ENCODE assay signal across 18 mouse cellular contexts in genomic region chr7:125860421-125860820, GRCm38 (mm10).
DNase-seq lines count a peak whose midpoint lies in the region; ATAC-seq lines count a peak whose summit lies in the region.
"Had no signal": no experiment of that assay in that cellular context is flagged by ENCODE, and none has a peak within 500 bp of the region (broad histone marks: within the 10 kb centered on the region; RNA-seq: fewer than 3 reads in every experiment).

No protein-coding gene starts in this region.

- intact Hi-C loops in heart, postnatal 36 days (cut with DNase I), result no loop called here

- peaks cover 65% of the 10 kb centered on the region for H3K4me1 ChIP-seq in heart, embryonic 10.5 days
- H3K4me1 ChIP-seq in heart, embryonic 14.5 days (ENCODE audit: control insufficient read depth in 2 of 2, insufficient read depth in 2 of 2, low read length in 2 of 2), result peaks cover 23 to 28% of the 10 kb centered on the region in 2 experiments
- H3K4me1 ChIP-seq in midbrain, embryonic 11.5 days (ENCODE audit: control insufficient read depth, insufficient read depth, low read length), result peaks cover 3% of the 10 kb centered on the region; the same call in 1 of the 2 replicates
- H3K4me1 ChIP-seq in midbrain, embryonic 16.5 days (ENCODE audit: control insufficient read depth, insufficient read depth, low read length), result no peaks in the 10 kb centered on the region
- H3K4me1 ChIP-seq: embryonic facial prominence, embryonic 13.5 days; forebrain, embryonic 12.5 days had no signal

- no peak overlapping the region for H3K9ac ChIP-seq in heart, embryonic 14.5 days (ENCODE audit: low read length)
- H3K9ac ChIP-seq in midbrain, embryonic 11.5 days (ENCODE audit: low read length), result no peak overlapping the region
- H3K9ac ChIP-seq in midbrain, embryonic 16.5 days (ENCODE audit: low read depth, low read length), result no peak overlapping the region
- H3K9ac ChIP-seq: embryonic facial prominence, embryonic 13.5 days; forebrain, embryonic 12.5 days; hindbrain, embryonic 12.5 days had no signal

- no peak overlapping the region for H3K4me2 ChIP-seq in heart, embryonic 14.5 days (ENCODE audit: low read length)
- no peak overlapping the region for H3K4me2 ChIP-seq in midbrain, embryonic 11.5 days
- no peak overlapping the region for H3K4me2 ChIP-seq in midbrain, embryonic 16.5 days (ENCODE audit: low read length)
- H3K4me2 ChIP-seq: embryonic facial prominence, embryonic 13.5 days; forebrain, embryonic 12.5 days; hindbrain, embryonic 12.5 days had no signal

- no peak overlapping the region for H3K4me3 ChIP-seq in heart, embryonic 10.5 days
- no peak overlapping the region for H3K4me3 ChIP-seq in heart, embryonic 14.5 days (ENCODE audit: control insufficient read depth in 1 of 2, insufficient read depth in 1 of 2, low read depth in 1 of 2, low read length in 2 of 2)
- H3K4me3 ChIP-seq in midbrain, embryonic 11.5 days (ENCODE audit: low read depth, low read length), result no peak overlapping the region
- H3K4me3 ChIP-seq in midbrain, embryonic 16.5 days (ENCODE audit: low read depth, low read length), result no peak overlapping the region
- H3K4me3 ChIP-seq: embryonic facial prominence, embryonic 13.5 days; forebrain, embryonic 12.5 days; hindbrain, embryonic 12.5 days had no signal

- H3K27me3 ChIP-seq in heart, embryonic 10.5 days (ENCODE audit: insufficient read depth, poor library complexity, severe bottlenecking), result no peaks in the 10 kb centered on the region
- H3K27me3 ChIP-seq in heart, embryonic 14.5 days (ENCODE audit: control insufficient read depth, insufficient read depth, low read length), result no peaks in the 10 kb centered on the region
- no peaks in the 10 kb centered on the region for H3K27me3 ChIP-seq in midbrain, embryonic 11.5 days (ENCODE audit: control insufficient read depth, insufficient read depth, low read length)
- no peaks in the 10 kb centered on the region for H3K27me3 ChIP-seq in midbrain, embryonic 16.5 days (ENCODE audit: control insufficient read depth, insufficient read depth, low read depth, low read length)
- H3K27me3 ChIP-seq: embryonic facial prominence, embryonic 13.5 days; forebrain, embryonic 12.5 days; hindbrain, embryonic 12.5 days had no signal

- ATAC-seq in heart, embryonic 14.5 days (ENCODE audit: insufficient number of reproducible peaks, insufficient read depth, low FRiP score, low read depth), result no peak
- ATAC-seq in midbrain, embryonic 11.5 days (ENCODE audit: low FRiP score), result no peak
- no peak for ATAC-seq in midbrain, embryonic 16.5 days
- ATAC-seq: forebrain, embryonic 16.5 days; hindbrain, embryonic 16.5 days; inflammation-experienced regulatory T-cells, adult 6 months had no signal

- no peaks in the 10 kb centered on the region for H3K9me3 ChIP-seq in heart, embryonic 10.5 days
- no peaks in the 10 kb centered on the region for H3K9me3 ChIP-seq in heart, embryonic 14.5 days (ENCODE audit: control insufficient read depth, low read length)
- no peaks in the 10 kb centered on the region for H3K9me3 ChIP-seq in midbrain, embryonic 11.5 days (ENCODE audit: control insufficient read depth, low read length)
- no peaks in the 10 kb centered on the region for H3K9me3 ChIP-seq in midbrain, embryonic 16.5 days (replicated peaks; ENCODE audit: control insufficient read depth, low read length, poor library complexity, severe bottlenecking)
- H3K9me3 ChIP-seq: embryonic facial prominence, embryonic 13.5 days; forebrain, embryonic 12.5 days; hindbrain, embryonic 12.5 days had no signal

- no peak for DNase-seq in heart, embryonic 10.5 days (ENCODE audit: low spot score)
- no peak for DNase-seq in heart, adult 9 months (ENCODE audit: low spot score in 2 of 2)
- no peak for DNase-seq in heart, postnatal 36 days
- peak; percentile 28 for DNase-seq in midbrain, embryonic 11.5 days (ENCODE audit: low spot score, missing footprints)
- DNase-seq: cerebellum, adult 11-12 months; cerebellum, adult 9-10 months; cerebellum, postnatal 25 days; gastrocnemius, postnatal 10 days; heart, postnatal 4 days; kidney, adult 8-10 months had no signal

- H3K27ac ChIP-seq in heart, embryonic 10.5 days, result peak overlapping the region; percentile 77
- peak overlapping the region; percentile 42 to 70 for H3K27ac ChIP-seq in heart, embryonic 14.5 days (replicated peaks in 1 of 2; ENCODE audit: control insufficient read depth in 1 of 2, insufficient read depth in 1 of 2, low read depth in 2 of 2, low read length in 2 of 2)
- no peak overlapping the region for H3K27ac ChIP-seq in midbrain, embryonic 11.5 days (ENCODE audit: low read depth, low read length)
- H3K27ac ChIP-seq in midbrain, embryonic 16.5 days (ENCODE audit: low read length), result no peak overlapping the region
- H3K27ac ChIP-seq: embryonic facial prominence, embryonic 13.5 days; forebrain, embryonic 12.5 days; hindbrain, embryonic 12.5 days had no signal

- 79% methylated on average over 9 of the region's 9 CpGs for WGBS in heart, embryonic 10.5 days
- WGBS in heart, embryonic 14.5 days, result 75% methylated on average over 9 of the region's 9 CpGs
- 89% methylated on average over 9 of the region's 9 CpGs for WGBS in midbrain, embryonic 11.5 days
- 93% methylated on average over 9 of the region's 9 CpGs for WGBS in midbrain, embryonic 16.5 days

- H3K36me3 ChIP-seq in heart, embryonic 10.5 days, result 0 out of 2 replicates have a peak, but pooled peaks cover 5% of the 10 kb centered on the region
- peaks cover 22% of the 10 kb centered on the region; the same call in 1 of the 2 replicates for H3K36me3 ChIP-seq in heart, embryonic 14.5 days (ENCODE audit: control insufficient read depth, insufficient read depth, low read length)
- H3K36me3 ChIP-seq in midbrain, embryonic 11.5 days (ENCODE audit: control insufficient read depth, insufficient read depth, low read length), result no peaks in the 10 kb centered on the region
- peaks cover 2% of the 10 kb centered on the region; the same call in 1 of the 2 replicates for H3K36me3 ChIP-seq in midbrain, embryonic 16.5 days (ENCODE audit: control insufficient read depth, insufficient read depth, low read length)
- H3K36me3 ChIP-seq: forebrain, embryonic 12.5 days had no signal

Comparison
In these comparisons a context has a peak if more than half of its experiments do, and no peak if none do; other contexts are left out.
1. H3K27ac ChIP-seq: peak in heart, embryonic 10.5 days (single experiment) and heart, embryonic 14.5 days (2 of 2); none in midbrain, embryonic 11.5 days (single experiment) and midbrain, embryonic 16.5 days (single experiment).